In the genomic region with DNA sequence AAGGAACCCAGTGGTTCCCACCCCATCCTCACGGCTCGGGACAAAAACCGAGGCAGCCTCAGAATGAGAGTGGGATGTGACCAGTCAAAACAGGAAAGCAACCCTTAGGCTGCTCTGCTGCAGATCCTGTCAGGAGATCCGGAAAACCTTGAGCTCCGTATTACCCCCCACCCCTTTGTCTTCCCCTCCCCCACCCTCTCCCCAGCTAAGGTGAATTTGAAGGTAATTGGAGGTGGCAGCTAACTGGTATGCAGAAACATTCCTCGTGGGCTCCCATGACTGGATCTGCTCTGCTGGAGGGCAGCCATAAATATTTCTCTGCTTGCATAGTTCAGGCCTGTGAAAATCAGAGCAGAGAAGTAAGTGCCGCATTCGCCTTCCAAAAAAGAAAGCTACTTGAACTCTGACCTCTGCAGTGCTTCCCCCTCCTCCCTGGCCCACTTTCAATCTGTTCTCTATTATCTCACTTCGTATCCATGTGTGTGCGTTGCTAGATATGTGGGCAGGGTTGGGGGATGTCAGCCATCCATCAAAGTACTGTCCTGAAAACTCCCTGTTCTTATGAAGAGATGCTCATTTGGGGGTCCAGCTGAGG, we compare ENCODE assay signal across 9 mouse cellular contexts.
DNase-seq lines count a peak whose midpoint lies in the region; TF ChIP-seq lines count a peak whose summit lies in the region.
"Had no signal": no experiment of that assay in that cellular context is flagged by ENCODE, and none has a peak within 500 bp of the region (broad histone marks: within the 10 kb centered on the region; RNA-seq: fewer than 3 reads in every experiment).

No protein-coding gene starts in this region.

- DNase-seq in NIH3T3 (ENCODE audit: low read depth): peak; percentile 72
- peak; percentile 75 for DNase-seq in embryonic facial prominence, embryonic 10.5 days (ENCODE audit: low spot score)
- DNase-seq in kidney, adult 11 months: peak; percentile 82
- peak; percentile 84 for DNase-seq in mesoderm, embryonic 11.5 days (ENCODE audit: low read depth, low spot score)
- DNase-seq in thymus, adult 2 months: no peak
- DNase-seq in cerebellum, adult 8-10 months: no peak
- DNase-seq in thymus, postnatal 36 days: no peak
- DNase-seq: adrenal gland, adult 2 months had no signal

- no peak for TF ChIP-seq CTCF in thymus, adult 2 months (IDR thresholded peaks at IDR 0.05; ENCODE audit: borderline replicate concordance, control insufficient read depth, extremely low read depth, insufficient read depth, low read length, poor library complexity)

- no peaks in the 10 kb centered on the region for H3K9me3 ChIP-seq in embryonic facial prominence, embryonic 10.5 days
- H3K9me3 ChIP-seq: forebrain, embryonic 12.5 days had no signal

- H3K4me3 ChIP-seq in embryonic facial prominence, embryonic 10.5 days: peak overlapping the region; percentile 16; the same call in 1 of the 2 replicates
- no peak overlapping the region for H3K4me3 ChIP-seq in thymus, adult 2 months (ENCODE audit: control insufficient read depth, insufficient read depth, low read length)
- H3K4me3 ChIP-seq: forebrain, embryonic 12.5 days had no signal

- H3K27me3 ChIP-seq in embryonic facial prominence, embryonic 10.5 days (replicated peaks; ENCODE audit: low read depth, poor library complexity, severe bottlenecking): no peaks in the 10 kb centered on the region
- H3K27me3 ChIP-seq in thymus, adult 2 months (ENCODE audit: control insufficient read depth, insufficient read depth, low read length): no peaks in the 10 kb centered on the region
- H3K27me3 ChIP-seq: forebrain, embryonic 12.5 days had no signal

- H3K27ac ChIP-seq in embryonic facial prominence, embryonic 10.5 days (replicated peaks): peak overlapping the region; percentile 87
- H3K27ac ChIP-seq in thymus, adult 2 months (ENCODE audit: control insufficient read depth, insufficient read depth, low read length): no peak overlapping the region
- H3K27ac ChIP-seq: forebrain, embryonic 12.5 days had no signal

- peaks cover 32% of the 10 kb centered on the region for H3K4me1 ChIP-seq in embryonic facial prominence, embryonic 10.5 days
- H3K4me1 ChIP-seq in thymus, adult 2 months (replicated peaks; ENCODE audit: control insufficient read depth, insufficient read depth, low read length): no peaks in the 10 kb centered on the region

- TF ChIP-seq POLR2A in thymus, adult 2 months (IDR thresholded peaks at IDR 0.05; ENCODE audit: control insufficient read depth, extremely low read depth, insufficient read depth, low read length, poor library complexity): no peak

- H3K36me3 ChIP-seq in embryonic facial prominence, embryonic 10.5 days (replicated peaks): no peaks in the 10 kb centered on the region
- H3K36me3 ChIP-seq in thymus, adult 2 months (ENCODE audit: control insufficient read depth, insufficient read depth, low read length): no peaks in the 10 kb centered on the region
- H3K36me3 ChIP-seq: forebrain, embryonic 12.5 days had no signal

- 18% methylated on average over 10 of the region's 10 CpGs for WGBS in embryonic facial prominence, embryonic 10.5 days
- 75% methylated on average over 10 of the region's 10 CpGs for WGBS in thymus, adult 2 months

Comparison
In these comparisons a context has a peak if more than half of its experiments do, and no peak if none do; other contexts are left out.
1. DNase-seq: peak in NIH3T3 (single experiment), embryonic facial prominence, embryonic 10.5 days (single experiment), kidney, adult 11 months (single experiment) and mesoderm, embryonic 11.5 days (single experiment); none in thymus, adult 2 months (single experiment), cerebellum, adult 8-10 months (single experiment) and thymus, postnatal 36 days (0 of 2).